Mouse (Mus musculus) gastrocnemius, postnatal 36 days (tissue): ENCODE measurements around the gene Cgas. TPM values are rescaled to one million over a fixed set of nuclear protein-coding genes. Genes with fewer than 3 reads are reported as not detected.

Experiments used
- DNase-seq, 2 experiments: peaks; one replicate each; pipeline ENCODE4 v3.0.0; 2022
- intact Hi-C: fragments of 180-260 bp; cut with DNase I; formaldehyde crosslinking; loops from one replicate; pipeline ENCODE4 v1.15.1; 2025
- microRNA-seq, 2 experiments: library from miRNA; unstranded; fragments of <30 nt; microRNA quantifications; one replicate each; pipeline ENCODE4 v1.2.0; 2021
- total RNA-seq, 2 experiments: library from RNA; stranded (reverse); gene quantifications; 2 replicates each; pipeline ENCODE4 v1.2.3; 2021

Cgas gene
- total RNA-seq, 2 experiments from 2014 or later, result 0.17 TPM; not detected in 1

DNA sequence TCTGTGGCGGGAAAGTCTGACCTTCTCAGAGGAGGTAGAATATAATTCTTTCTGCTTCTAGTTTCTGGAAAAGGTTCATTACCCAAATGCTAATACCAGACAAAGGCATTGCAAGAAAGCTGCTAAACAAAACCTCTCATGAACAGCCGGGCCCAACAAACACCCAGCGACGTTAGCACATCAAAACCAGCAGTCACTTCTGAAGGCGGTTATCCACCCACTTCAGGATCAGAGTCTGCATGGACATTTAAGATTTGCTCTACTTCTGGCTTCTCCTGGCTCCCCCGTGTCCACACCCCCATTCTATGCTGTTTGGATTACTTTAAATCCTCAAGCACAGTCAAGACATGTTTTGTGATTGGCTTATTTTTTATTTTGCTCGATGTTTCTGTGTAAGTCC is 48.4 kb downstream of the Cgas start:
- intact Hi-C loops, result no loop called here
- DNase-seq, result no peak

DNA sequence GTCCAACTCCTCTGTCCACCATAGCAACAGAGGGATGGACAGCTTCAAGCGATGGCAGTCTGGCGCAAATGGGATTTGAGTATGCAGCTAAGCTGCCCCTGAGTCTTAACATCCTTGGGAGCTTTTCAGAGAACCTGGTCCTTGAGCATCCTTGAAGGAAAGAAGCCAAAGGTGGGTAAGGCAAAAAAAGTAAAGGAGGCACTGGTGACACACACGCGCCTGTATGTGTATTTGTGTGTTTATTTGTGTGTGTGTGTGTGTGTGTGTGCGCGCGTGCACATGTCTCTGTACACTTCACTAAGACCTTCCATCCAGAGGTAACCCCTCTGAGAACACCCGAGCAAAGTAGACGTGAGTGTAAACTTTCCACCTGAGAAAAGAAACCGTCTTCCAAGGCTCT is 49.3 kb downstream of the Cgas start:
- intact Hi-C loops, result no loop called here
- no peak for DNase-seq

- no peak for DNase-seq
- intact Hi-C loops, result no loop called here
Measured at GRCm38 (mm10) chr9:78389981-78390380, 53.1 kb downstream of the Cgas start.

DNA sequence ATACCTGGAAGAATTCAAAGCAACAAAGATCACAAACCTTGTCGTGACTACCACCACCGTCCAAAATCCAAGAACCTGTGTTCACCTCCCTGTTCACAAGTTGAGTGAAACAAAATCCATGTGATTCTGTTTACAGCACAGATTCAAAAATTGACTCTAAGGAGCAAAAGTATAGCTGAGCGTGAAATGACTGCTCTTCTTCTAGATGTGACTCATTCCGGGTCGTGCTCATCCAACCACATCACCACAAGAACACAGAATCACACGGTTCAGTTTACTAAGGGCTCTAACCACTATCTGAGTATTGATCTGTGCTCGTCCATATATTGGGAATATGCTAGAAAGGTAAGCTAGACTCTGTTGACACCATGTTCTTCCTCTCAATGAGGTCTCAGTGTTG is 56.1 kb downstream of the Cgas start:
- intact Hi-C loops, result no loop called here
- no peak for DNase-seq

DNA sequence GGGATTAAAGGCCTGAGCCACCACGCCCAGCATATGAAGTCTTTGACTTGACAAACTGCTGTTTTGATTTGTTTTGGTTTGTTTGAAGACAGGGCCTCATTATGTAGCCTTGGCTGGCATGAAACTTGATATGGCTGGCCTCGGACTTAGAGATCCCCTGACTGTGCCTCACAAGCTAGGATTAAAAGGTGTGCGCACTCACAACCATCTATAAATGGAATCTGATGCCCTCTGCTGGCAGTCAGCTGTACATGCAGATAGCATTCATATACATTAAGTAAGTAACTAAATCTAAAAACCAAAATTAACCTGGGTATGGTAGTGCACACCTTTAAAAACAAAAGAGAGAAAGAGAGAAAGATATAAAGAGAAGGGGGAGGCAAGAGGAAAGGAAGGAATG is 57.1 kb downstream of the Cgas start:
- intact Hi-C loops, result no loop called here
- DNase-seq, result no peak

Small RNA genes lying within 50 kb of the gene (microRNA-seq; reads per million reads assigned to microRNA genes)
- 0 reads per million in 2 experiments for gene Gm26377

Other genes with a start within 250 kb of the Cgas start
- not detected for gene Gsta1, start 212.6 kb downstream of the Cgas start, total RNA-seq
- gene Gm3776, start 186.1 kb downstream of the Cgas start, total RNA-seq, result not detected
- gene Gm10639, start 153.3 kb downstream of the Cgas start, total RNA-seq, result not detected
- not detected for gene Omt2a, start 128.4 kb downstream of the Cgas start, total RNA-seq
- gene Omt2b, start 115.6 kb downstream of the Cgas start, total RNA-seq, result not detected
- not detected for gene Gsta2, start 87.4 kb downstream of the Cgas start, total RNA-seq
- not detected for gene Dppa5a, start 75.1 kb downstream of the Cgas start, total RNA-seq
- gene Ooep, start 64.5 kb downstream of the Cgas start, total RNA-seq, result not detected
- gene Ddx43, start 47.5 kb downstream of the Cgas start, total RNA-seq, result not detected
- 10 to 100 TPM; 17.6 to 21.4 TPM for gene Mto1, start 5.0 kb upstream of the Cgas start, total RNA-seq
- gene Gm17324, start 5.5 kb upstream of the Cgas start, total RNA-seq, result not detected
- 100 to 1,000 TPM; 496 to 538 TPM for gene Eef1a1, start 45.9 kb upstream of the Cgas start, total RNA-seq
- 1 to 10 TPM; 2.7 to 4.0 TPM for gene Slc17a5, start 144.8 kb upstream of the Cgas start, total RNA-seq
- gene Cd109, start 172.3 kb upstream of the Cgas start, total RNA-seq, result under 1 TPM; 0.46 to 0.81 TPM